Mouse (Mus musculus) limb, embryonic 12.5 days (tissue): Measurements from ENCODE around the gene Slc25a22. TPM values are rescaled to one million over a fixed set of nuclear protein-coding genes. Genes with fewer than 3 reads are reported as not detected.
A peak's percentile ranks its signal among the peaks of the same experiment; 100 is the strongest.

ENCODE experiments used
- ATAC-seq: fragments of 200-750 bp; cut with Nextera tagmentation; 2 replicates; pipeline ENCODE4 v1.8.0; 2017; ENCODE audit warnings: low read depth, moderate TSS enrichment; ENCODE audit not compliant: insufficient number of reproducible peaks, insufficient read depth, low FRiP score, low TSS enrichment
- H3K27ac ChIP-seq: fragments of 300-500 bp; sonication (generic); 2 replicates; pipeline ENCODE4 v1.5.1; 2016; ENCODE audit warnings: mild to moderate bottlenecking, moderate library complexity
- H3K27me3 ChIP-seq: fragments of 300-500 bp; sonication (generic); 2 replicates; pipeline ENCODE4 v1.6.1; 2016; ENCODE audit warnings: mild to moderate bottlenecking, moderate library complexity
- H3K36me3 ChIP-seq: fragments of 300-500 bp; sonication (generic); 2 replicates; pipeline ENCODE4 v1.6.1; 2016; ENCODE audit warnings: mild to moderate bottlenecking, moderate library complexity
- H3K4me1 ChIP-seq: fragments of 300-500 bp; sonication (generic); replicated peaks from 2 replicates; pipeline ENCODE4 v1.6.1; 2016
- H3K4me2 ChIP-seq: fragments of 300-500 bp; sonication (generic); 2 replicates; pipeline ENCODE4 v1.6.1; 2016; ENCODE audit warnings: mild to moderate bottlenecking, moderate library complexity
- H3K4me3 ChIP-seq: fragments of 300-500 bp; sonication (generic); replicated peaks from 2 replicates; pipeline ENCODE4 v1.5.1; 2016; ENCODE audit warnings: mild to moderate bottlenecking
- H3K9ac ChIP-seq: fragments of 300-500 bp; sonication (generic); replicated peaks from 2 replicates; pipeline ENCODE4 v1.6.1; 2016; ENCODE audit warnings: mild to moderate bottlenecking, moderate library complexity
- H3K9me3 ChIP-seq: fragments of 300-500 bp; sonication (generic); 2 replicates; pipeline ENCODE4 v1.6.1; 2016; ENCODE audit warnings: mild to moderate bottlenecking, moderate library complexity
- WGBS: fragments of 180-500 bp; shearing (Covaris S2); methylation state at CpG from one replicate; pipeline ENCODE4 v1.1.7; 2016; 5-methylcytosine and 5-hydroxymethylcytosine counted together
- polyA plus RNA-seq: library from polyadenylated mRNA; unstranded; fragments of >200 nt; fragmentation: Nextera tagmentation; extraction: Ambion mirVana; gene quantifications from 2 replicates; pipeline ENCODE4 v1.2.1, GENCODE M21; 2016

The Slc25a22 gene
- polyA plus RNA-seq, 1 experiment from 2014 or later: 38.3 TPM

GRCm38 (mm10) chr7:141405466-141405865, 32.2 kb downstream of the Slc25a22 start:
- WGBS: 85% methylated on average over 4 of the region's 4 CpGs
- H3K4me1 ChIP-seq: no peaks in the 10 kb centered on the region; the same call in 1 of the 2 replicates
- H3K27ac ChIP-seq: no peak overlapping the region
- H3K4me3 ChIP-seq: no peak overlapping the region
- H3K4me2 ChIP-seq: no peak overlapping the region
- ATAC-seq: no peak
- H3K36me3 ChIP-seq: peaks cover 67% of the 10 kb centered on the region
- H3K9me3 ChIP-seq: no peaks in the 10 kb centered on the region
- H3K9ac ChIP-seq: no peak overlapping the region
- no peaks in the 10 kb centered on the region for H3K27me3 ChIP-seq

- Histone ChIP-seq H3K4me1 (no peaks in the 10 kb centered on the region), H3K27ac (no peak overlapping the region), H3K36me3 (peaks cover 67% of the 10 kb centered on the region), H3K4me3 (no peak overlapping the region), H3K4me2 (no peak overlapping the region), H3K9me3 (no peaks in the 10 kb centered on the region), H3K27me3 (no peaks in the 10 kb centered on the region), H3K9ac (no peak overlapping the region)
- ATAC-seq: no peak
- WGBS: 56% methylated on average over 5 of the region's 5 CpGs
These were observed 34.4 kb downstream of the Slc25a22 start for GRCm38 (mm10) chr7:141403305-141403704.

- WGBS: 88% methylated on average over 1 of the region's 1 CpGs
- no peaks in the 10 kb centered on the region for H3K9me3 ChIP-seq
- no peak overlapping the region for H3K4me2 ChIP-seq
- peaks cover 12% of the 10 kb centered on the region for H3K4me1 ChIP-seq
- no peak overlapping the region for H3K4me3 ChIP-seq
- H3K36me3 ChIP-seq: peaks cover 42% of the 10 kb centered on the region
- no peak overlapping the region for H3K27ac ChIP-seq
- no peaks in the 10 kb centered on the region for H3K27me3 ChIP-seq
- ATAC-seq: no peak
- H3K9ac ChIP-seq: no peak overlapping the region
These were observed 42.3 kb downstream of the Slc25a22 start for GRCm38 (mm10) chr7:141395348-141395747.

GRCm38 (mm10) chr7:141394771-141395170, 42.9 kb downstream of the Slc25a22 start:
- H3K4me3 ChIP-seq: no peak overlapping the region
- no peak overlapping the region for H3K27ac ChIP-seq
- no peak overlapping the region for H3K9ac ChIP-seq
- peaks cover 37% of the 10 kb centered on the region for H3K36me3 ChIP-seq
- H3K27me3 ChIP-seq: no peaks in the 10 kb centered on the region
- WGBS: 26% methylated on average over 6 of the region's 6 CpGs
- no peaks in the 10 kb centered on the region for H3K9me3 ChIP-seq
- no peak overlapping the region for H3K4me2 ChIP-seq
- peaks cover 12% of the 10 kb centered on the region for H3K4me1 ChIP-seq
- ATAC-seq: no peak

- no peak overlapping the region for H3K4me3 ChIP-seq
- 88% methylated on average over 7 of the region's 7 CpGs for WGBS
- H3K27me3 ChIP-seq: peaks cover 5% of the 10 kb centered on the region; the same call in 1 of the 2 replicates
- no peaks in the 10 kb centered on the region for H3K9me3 ChIP-seq
- no peak for ATAC-seq
- H3K9ac ChIP-seq: no peak overlapping the region
- H3K36me3 ChIP-seq: peaks cover 31% of the 10 kb centered on the region
- H3K4me2 ChIP-seq: 0 out of 2 replicates have a peak overlapping the region, but pooled peaks have one; percentile 0
- no peak overlapping the region for H3K27ac ChIP-seq
- H3K4me1 ChIP-seq: peaks cover 12% of the 10 kb centered on the region
These were observed 43.5 kb downstream of the Slc25a22 start for GRCm38 (mm10) chr7:141394158-141394557.

- no peaks in the 10 kb centered on the region for H3K9me3 ChIP-seq
- peaks cover 5% of the 10 kb centered on the region; the same call in 1 of the 2 replicates for H3K27me3 ChIP-seq
- H3K4me2 ChIP-seq: peak overlapping the region; percentile 94
- H3K4me1 ChIP-seq: peaks cover 12% of the 10 kb centered on the region
- peak overlapping the region; percentile 67 for H3K4me3 ChIP-seq
- peak overlapping the region; percentile 75 for H3K9ac ChIP-seq
- peak overlapping the region; percentile 43; the same call in 1 of the 2 replicates for H3K27ac ChIP-seq
- 42% methylated on average over 9 of the region's 9 CpGs for whole genome bisulfite sequencing
- H3K36me3 ChIP-seq: peaks cover 16% of the 10 kb centered on the region
- ATAC-seq: peak; percentile 21; the same call in 1 of the 2 replicates
These were observed 45.0 kb downstream of the Slc25a22 start for GRCm38 (mm10) chr7:141392552-141393222.

GRCm38 (mm10) chr7:141391625-141392551, 45.8 kb downstream of the Slc25a22 start, which contains the start of gene Taldo1:
TSS of gene Taldo1 (plus strand) at chr7:141392199.
- Histone ChIP-seq H3K27ac (peak within 1 kb of the TSS; percentile 77), H3K27me3 (peaks cover 5% of the 10 kb centered on the region; the same call in 1 of the 2 replicates), H3K4me3 (peak within 1 kb of the TSS; percentile 67), H3K9ac (peak within 1 kb of the TSS; percentile 75), H3K36me3 (peaks cover 12% of the 10 kb centered on the region), H3K4me1 (peaks cover 12% of the 10 kb centered on the region), H3K4me2 (peak within 1 kb of the TSS; percentile 94), H3K9me3 (no peaks in the 10 kb centered on the region)
- ATAC-seq: peak; percentile 89
- whole genome bisulfite sequencing: under 1% methylated on average over 57 of the region's 57 CpGs

- ATAC-seq: no peak
- Histone ChIP-seq H3K4me3 (no peak overlapping the region), H3K27me3 (peaks cover 5% of the 10 kb centered on the region; the same call in 1 of the 2 replicates), H3K36me3 (no peaks in the 10 kb centered on the region), H3K27ac (no peak overlapping the region), H3K4me1 (peaks cover 12% of the 10 kb centered on the region), H3K9ac (no peak overlapping the region), H3K4me2 (no peak overlapping the region), H3K9me3 (no peaks in the 10 kb centered on the region)
- 58% methylated on average over 9 of the region's 9 CpGs for WGBS
These were observed 47.1 kb downstream of the Slc25a22 start for GRCm38 (mm10) chr7:141390326-141391259.

- 44% methylated on average over 3 of the region's 3 CpGs for WGBS
- peaks cover 5% of the 10 kb centered on the region; the same call in 1 of the 2 replicates for H3K27me3 ChIP-seq
- no peak for ATAC-seq
- no peak overlapping the region for H3K9ac ChIP-seq
- no peaks in the 10 kb centered on the region for H3K9me3 ChIP-seq
- H3K36me3 ChIP-seq: no peaks in the 10 kb centered on the region
- H3K4me3 ChIP-seq: no peak overlapping the region
- peaks cover 12% of the 10 kb centered on the region for H3K4me1 ChIP-seq
- H3K27ac ChIP-seq: no peak overlapping the region
- H3K4me2 ChIP-seq: no peak overlapping the region
These were observed 49.1 kb downstream of the Slc25a22 start for GRCm38 (mm10) chr7:141388487-141389109.

GRCm38 (mm10) chr7:141387807-141388486, 49.7 kb downstream of the Slc25a22 start:
- Histone ChIP-seq H3K9ac (no peak overlapping the region), H3K36me3 (no peaks in the 10 kb centered on the region), H3K27me3 (peaks cover 5% of the 10 kb centered on the region; the same call in 1 of the 2 replicates), H3K27ac (no peak overlapping the region), H3K9me3 (no peaks in the 10 kb centered on the region), H3K4me1 (peaks cover 9% of the 10 kb centered on the region), H3K4me3 (no peak overlapping the region), H3K4me2 (no peak overlapping the region)
- WGBS: 55% methylated on average over 2 of the region's 2 CpGs
- no peak for ATAC-seq
